Mouse (Mus musculus) limb, embryonic 10.5 days (tissue): ENCODE results near the gene Lrrc75a. TPM values are rescaled to one million over a fixed set of nuclear protein-coding genes. Genes with fewer than 3 reads are reported as not detected.
"Not testable (repeated sequence)": the region's sequence is repeated elsewhere in the genome, so short reads cannot be mapped to it uniquely, and the experiment has no call there.

Experiments
- DNase-seq: peaks from one replicate; pipeline ENCODE4 v3.0.0-alpha.2; 2017; ENCODE audit warnings: low spot score
- H3K27ac ChIP-seq: fragments of 300-500 bp; sonication (generic); 2 replicates; pipeline ENCODE4 v1.5.1; 2016; ENCODE audit warnings: mild to moderate bottlenecking
- H3K27me3 ChIP-seq: fragments of 300-500 bp; sonication (generic); 2 replicates; pipeline ENCODE4 v1.6.1; 2016; ENCODE audit warnings: low read depth, mild to moderate bottlenecking; ENCODE audit not compliant: poor library complexity, severe bottlenecking
- H3K36me3 ChIP-seq: fragments of 300-500 bp; sonication (generic); 2 replicates; pipeline ENCODE4 v1.6.1; 2016; ENCODE audit warnings: mild to moderate bottlenecking, moderate library complexity
- H3K4me1 ChIP-seq: fragments of 300-500 bp; sonication (generic); 2 replicates; pipeline ENCODE4 v1.6.1; 2016
- H3K4me3 ChIP-seq: fragments of 300-500 bp; sonication (generic); 2 replicates; pipeline ENCODE4 v1.5.1; 2016; ENCODE audit warnings: mild to moderate bottlenecking, moderate library complexity
- H3K9me3 ChIP-seq: fragments of 300-500 bp; sonication (generic); replicated peaks from 2 replicates; pipeline ENCODE4 v1.6.1; 2016; ENCODE audit warnings: mild to moderate bottlenecking
- WGBS: fragments of 180-500 bp; shearing (Covaris S2); methylation state at CpG from one replicate; pipeline ENCODE4 v1.1.7; 2016; 5-methylcytosine and 5-hydroxymethylcytosine counted together
- polyA plus RNA-seq: library from polyadenylated mRNA; unstranded; fragments of >200 nt; fragmentation: Nextera tagmentation; extraction: Ambion mirVana; gene quantifications from 2 replicates; pipeline ENCODE4 v1.2.1, GENCODE M21; 2016

The Lrrc75a gene
- polyA plus RNA-seq, 1 experiment from 2014 or later = 17.3 TPM

DNA sequence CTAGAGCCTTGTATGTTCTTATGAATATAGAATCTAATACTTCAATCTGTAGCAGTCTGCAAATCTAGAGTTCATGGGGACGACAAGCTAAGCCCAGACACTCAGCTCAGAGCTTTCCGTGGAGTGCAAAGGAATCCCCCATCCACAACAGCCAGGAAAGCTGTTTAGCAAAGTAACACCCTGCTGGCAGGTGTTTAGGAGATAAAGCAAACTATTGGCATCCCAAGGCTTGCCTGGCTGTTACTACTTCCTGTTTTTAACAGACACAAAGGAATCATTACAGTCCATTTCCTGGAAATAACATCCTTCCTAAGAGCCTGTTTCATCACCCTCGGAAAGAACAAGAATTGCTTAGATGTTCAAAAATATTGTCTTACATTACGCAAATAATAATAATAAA is 12.6 kb upstream of the Lrrc75a start:
- peaks cover 67% of the 10 kb centered on the region for H3K36me3 ChIP-seq
- H3K4me3 ChIP-seq = no peak overlapping the region
- no peak for DNase-seq
- no peaks in the 10 kb centered on the region for H3K4me1 ChIP-seq
- no peaks in the 10 kb centered on the region for H3K9me3 ChIP-seq
- WGBS = 66% methylated on average over 4 of the region's 4 CpGs
- no peaks in the 10 kb centered on the region for H3K27me3 ChIP-seq
- H3K27ac ChIP-seq = no peak overlapping the region

DNA sequence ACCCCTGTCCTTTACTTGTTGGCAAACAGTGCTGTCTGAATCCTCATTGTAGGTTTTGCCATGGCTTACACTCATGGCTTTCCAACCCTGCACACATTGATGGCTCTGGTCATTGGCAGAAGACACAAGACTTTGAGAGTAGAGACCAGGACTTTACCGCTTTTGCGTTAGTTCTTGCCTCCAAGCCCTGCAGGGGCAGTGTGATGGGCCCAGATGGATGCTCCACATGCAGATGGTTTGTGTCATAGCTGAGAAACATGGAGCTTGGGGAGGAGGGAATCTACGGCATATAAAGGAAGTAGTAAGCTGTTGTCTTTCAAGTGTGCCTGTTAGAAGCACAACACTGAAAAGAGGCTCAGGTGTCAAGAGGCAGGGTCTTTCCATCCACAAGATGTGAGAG is 3.8 kb upstream of the Lrrc75a start:
- Histone ChIP-seq H3K36me3 (peaks cover 64% of the 10 kb centered on the region), H3K9me3 (no peaks in the 10 kb centered on the region), H3K27ac (no peak overlapping the region), H3K4me3 (no peak overlapping the region), H3K27me3 (no peaks in the 10 kb centered on the region), H3K4me1 (peaks cover 28% of the 10 kb centered on the region)
- 98% methylated on average over 3 of the region's 3 CpGs for WGBS
- no peak for DNase-seq

DNA sequence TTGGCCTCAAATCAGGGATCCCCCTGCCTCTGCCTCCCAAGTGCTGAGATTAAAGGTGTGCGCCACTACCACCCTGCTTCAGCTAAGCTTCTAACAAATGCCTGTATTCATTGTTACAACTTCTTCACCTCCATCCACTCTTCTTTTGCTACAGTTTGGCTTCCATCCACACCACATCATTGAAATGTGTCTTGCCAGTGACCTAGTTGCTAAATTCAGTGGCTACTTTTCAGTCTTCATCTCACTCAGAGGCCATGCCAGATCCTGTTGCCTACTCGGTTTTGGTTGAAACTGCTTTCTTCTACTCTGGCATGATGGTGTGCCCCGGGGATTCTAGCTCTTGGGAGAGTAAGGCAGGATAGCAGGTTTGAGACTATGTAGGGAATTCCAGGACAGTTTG is 3.2 kb upstream of the Lrrc75a start:
- H3K27me3 ChIP-seq = no peaks in the 10 kb centered on the region
- H3K27ac ChIP-seq = no peak overlapping the region
- no peaks in the 10 kb centered on the region for H3K9me3 ChIP-seq
- peaks cover 59% of the 10 kb centered on the region for H3K36me3 ChIP-seq
- peaks cover 33% of the 10 kb centered on the region for H3K4me1 ChIP-seq
- WGBS = 91% methylated on average over 3 of the region's 3 CpGs
- no peak for DNase-seq
- H3K4me3 ChIP-seq = no peak overlapping the region

DNA sequence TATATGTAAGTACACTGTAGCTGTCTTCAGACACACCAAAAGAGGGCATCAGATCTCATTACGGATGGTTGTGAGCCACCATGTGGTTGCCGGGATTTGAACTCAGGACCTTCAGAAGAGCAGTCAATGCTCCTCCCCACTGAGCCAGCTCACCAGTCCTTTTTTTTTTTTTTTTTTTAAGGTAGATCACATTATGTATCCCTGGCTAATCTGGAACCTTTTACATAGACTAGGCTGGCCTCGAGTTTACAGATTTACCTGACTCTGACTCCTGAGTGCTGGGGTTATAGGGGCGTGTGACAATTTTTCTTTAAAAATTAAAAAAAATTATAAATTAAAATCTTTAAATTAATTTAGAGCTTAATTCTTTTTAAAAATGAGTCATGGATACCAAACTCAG is 1.5 kb upstream of the Lrrc75a start:
- not testable (repeated sequence) for H3K27ac ChIP-seq, DNase-seq, H3K9me3 ChIP-seq, H3K27me3 ChIP-seq
- WGBS = 91% methylated on average over 4 of the region's 4 CpGs
- H3K36me3 ChIP-seq = peaks cover 47% of the 10 kb centered on the region
- H3K4me3 ChIP-seq = peak overlapping the region; percentile 83
- peaks cover 49% of the 10 kb centered on the region for H3K4me1 ChIP-seq

DNA sequence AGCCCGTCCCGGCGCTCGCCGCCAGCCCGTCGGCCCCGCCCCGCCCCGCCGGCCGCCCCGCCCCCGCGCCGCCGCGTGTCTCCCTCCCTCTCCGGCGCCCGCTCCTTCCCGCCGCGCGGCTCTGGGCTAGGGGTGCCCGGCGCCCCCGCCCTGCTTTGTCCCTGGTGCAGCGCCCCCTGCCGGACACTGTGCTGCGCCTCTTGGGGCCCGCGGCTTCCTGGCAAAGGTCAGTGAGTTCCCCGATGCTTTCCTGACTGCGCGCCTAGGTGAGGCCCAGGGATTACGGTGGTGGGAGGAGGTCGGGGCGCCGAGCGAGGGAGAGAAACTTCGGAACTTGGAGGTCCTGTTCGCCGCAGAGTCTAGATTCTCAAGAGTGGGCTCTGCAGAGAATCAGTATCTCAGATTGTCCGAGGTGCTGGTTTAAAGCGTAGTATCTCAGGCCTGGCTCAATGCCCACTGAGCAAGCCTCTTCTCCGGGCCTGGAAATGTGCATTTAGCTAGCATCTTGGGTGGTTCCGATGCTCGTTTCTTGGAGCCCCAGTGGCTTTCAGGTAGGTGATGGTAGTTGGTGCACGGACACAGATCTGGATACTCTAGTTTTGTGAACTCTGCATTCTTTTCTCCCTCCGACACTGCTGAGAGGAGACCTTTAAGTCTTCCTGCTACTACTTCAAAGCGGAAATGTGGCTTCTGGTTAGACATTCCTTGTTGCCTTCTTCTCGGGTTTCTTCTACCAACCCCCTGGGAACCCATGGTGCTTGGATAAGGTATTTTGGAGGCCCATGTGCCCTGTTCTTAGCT is 468 bp upstream of the Lrrc75a start, which contains the start of gene Mmgt2:
TSS of gene Mmgt2 (plus strand) at position 74 of the 801 bp plus-strand sequence.
- WGBS = 1% methylated on average over 40 of the region's 53 CpGs

DNA sequence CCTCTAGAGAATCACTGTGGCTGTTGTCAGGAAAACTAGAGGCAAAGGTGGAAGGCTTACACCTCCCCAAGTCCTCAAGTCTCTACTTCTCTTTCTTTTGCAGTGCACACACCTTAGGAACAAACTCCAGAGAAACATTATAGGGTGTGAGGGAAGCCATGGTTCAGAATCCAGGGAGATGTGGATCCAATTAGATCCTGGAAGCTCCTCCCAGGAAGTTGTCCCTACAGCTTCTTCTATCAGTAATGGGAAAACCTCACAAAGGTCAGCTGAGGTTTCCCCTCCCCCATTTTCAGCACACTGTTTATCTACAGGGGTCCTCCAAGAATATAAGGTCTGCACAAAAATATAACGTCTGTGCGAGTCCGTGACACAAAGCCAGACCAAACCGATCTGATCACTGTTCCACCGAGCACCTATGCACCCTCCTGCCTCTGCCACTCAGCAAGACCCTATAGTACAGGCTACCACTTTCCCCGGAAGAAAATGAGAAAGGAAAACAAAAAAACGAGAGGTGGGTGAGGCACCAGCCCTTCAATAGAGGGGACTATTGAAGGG is 1.3 kb downstream of the Lrrc75a start:
- Histone ChIP-seq H3K4me1 (peaks cover 63% of the 10 kb centered on the region), H3K9me3 (no peaks in the 10 kb centered on the region), H3K4me3 (peak overlapping the region; percentile 83), H3K27me3 (no peaks in the 10 kb centered on the region), H3K36me3 (peaks cover 38% of the 10 kb centered on the region), H3K27ac (peak overlapping the region; percentile 95)
- DNase-seq = no peak
- 56% methylated on average over 7 of the region's 7 CpGs for WGBS

More for the DNA sequence above, 468 bp upstream of the Lrrc75a start, which contains the start of gene Mmgt2:
- DNase-seq = peak; percentile 100
- H3K4me3 ChIP-seq = peak within 1 kb of the TSS; percentile 83
- peaks cover 46% of the 10 kb centered on the region for H3K36me3 ChIP-seq
- H3K27me3 ChIP-seq = no peaks in the 10 kb centered on the region
- no peaks in the 10 kb centered on the region for H3K9me3 ChIP-seq
- H3K4me1 ChIP-seq = peaks cover 49% of the 10 kb centered on the region
- H3K27ac ChIP-seq = peak within 1 kb of the TSS; percentile 95

DNA sequence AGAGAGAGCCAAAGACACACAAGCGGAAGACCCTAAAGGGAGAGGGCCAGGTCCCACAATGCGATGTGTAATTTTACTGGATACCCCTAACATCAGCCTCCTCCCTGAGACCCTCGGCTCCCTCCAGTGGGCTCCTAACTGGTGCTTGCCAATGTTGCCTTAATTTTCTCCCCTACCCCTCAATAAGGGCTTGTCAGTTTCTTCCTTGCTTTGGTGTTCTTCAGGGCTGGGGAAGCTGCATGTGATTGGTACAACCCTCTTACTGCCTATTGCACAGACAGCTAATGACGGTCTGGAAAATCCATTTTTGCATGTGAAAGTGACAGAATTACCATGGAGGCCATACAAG is 1.9 kb downstream of the Lrrc75a start:
- DNase-seq = no peak
- H3K27ac ChIP-seq = peak overlapping the region; percentile 74
- peak overlapping the region; percentile 83 for H3K4me3 ChIP-seq
- H3K4me1 ChIP-seq = peaks cover 63% of the 10 kb centered on the region
- 70% methylated on average over 4 of the region's 4 CpGs for WGBS
- H3K27me3 ChIP-seq = no peaks in the 10 kb centered on the region
- H3K9me3 ChIP-seq = no peaks in the 10 kb centered on the region
- H3K36me3 ChIP-seq = peaks cover 32% of the 10 kb centered on the region

DNA sequence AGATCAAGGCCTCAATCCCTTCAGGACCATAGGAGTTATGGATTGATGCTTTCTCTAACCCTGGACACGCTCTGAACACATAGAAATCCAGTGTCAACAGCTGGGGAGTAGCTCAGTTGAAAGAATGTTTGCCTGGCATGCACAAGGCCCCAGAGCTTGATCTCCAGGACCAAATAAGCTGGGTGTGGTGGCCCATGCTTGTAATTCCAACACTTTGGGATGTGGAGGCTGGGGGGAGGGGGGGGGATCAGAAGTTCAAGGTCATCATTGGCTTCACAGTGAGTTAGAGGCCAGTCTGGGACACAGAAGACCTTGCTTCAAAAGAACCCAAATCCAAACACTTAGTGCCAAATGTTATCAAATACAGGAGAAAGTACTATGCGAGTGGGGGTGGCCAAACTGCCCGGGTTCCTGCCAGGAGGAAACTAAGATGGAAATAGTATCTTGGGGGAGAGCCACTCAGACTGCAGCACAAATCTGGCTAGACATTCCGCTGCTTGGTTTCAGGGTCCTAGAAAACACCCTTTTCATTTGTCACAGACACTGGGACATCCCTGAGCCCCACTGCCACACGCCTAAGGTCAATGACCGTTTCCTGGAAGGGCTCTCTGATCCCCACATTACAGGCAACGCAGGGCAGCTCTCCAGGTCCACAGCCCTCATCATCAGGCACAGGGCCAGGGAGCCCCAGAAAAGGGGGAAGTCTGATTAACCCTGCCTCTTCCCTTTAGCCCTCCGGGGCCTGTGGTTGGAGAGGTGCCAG is 2.4 kb downstream of the Lrrc75a start:
- no peak for DNase-seq
- H3K27me3 ChIP-seq = no peaks in the 10 kb centered on the region
- H3K4me3 ChIP-seq = peak overlapping the region; percentile 83
- H3K36me3 ChIP-seq = peaks cover 27% of the 10 kb centered on the region
- WGBS = 45% methylated on average over 8 of the region's 8 CpGs
- peaks cover 63% of the 10 kb centered on the region for H3K4me1 ChIP-seq
- H3K9me3 ChIP-seq = no peaks in the 10 kb centered on the region
- H3K27ac ChIP-seq = peak overlapping the region; percentile 74

DNA sequence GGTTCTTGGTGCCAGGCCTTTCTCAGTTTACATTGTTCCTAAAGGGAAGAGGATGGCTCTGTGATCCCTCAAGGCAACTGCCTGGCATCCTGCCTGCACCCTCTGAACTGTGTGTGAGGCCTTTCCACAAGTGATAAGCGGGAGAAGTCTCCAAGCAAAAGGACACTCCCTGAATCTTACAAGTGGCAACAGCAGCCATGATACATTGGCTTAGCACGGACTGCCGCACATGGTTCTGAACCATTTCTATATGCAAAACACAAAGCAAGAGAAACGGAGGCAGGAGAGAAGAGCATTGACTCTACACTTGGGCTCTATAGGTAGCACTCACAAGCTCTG is 3.0 kb downstream of the Lrrc75a start:
- H3K4me1 ChIP-seq = peaks cover 60% of the 10 kb centered on the region
- peak overlapping the region; percentile 74; the same call in 1 of the 2 replicates for H3K27ac ChIP-seq
- no peak for DNase-seq

DNA sequence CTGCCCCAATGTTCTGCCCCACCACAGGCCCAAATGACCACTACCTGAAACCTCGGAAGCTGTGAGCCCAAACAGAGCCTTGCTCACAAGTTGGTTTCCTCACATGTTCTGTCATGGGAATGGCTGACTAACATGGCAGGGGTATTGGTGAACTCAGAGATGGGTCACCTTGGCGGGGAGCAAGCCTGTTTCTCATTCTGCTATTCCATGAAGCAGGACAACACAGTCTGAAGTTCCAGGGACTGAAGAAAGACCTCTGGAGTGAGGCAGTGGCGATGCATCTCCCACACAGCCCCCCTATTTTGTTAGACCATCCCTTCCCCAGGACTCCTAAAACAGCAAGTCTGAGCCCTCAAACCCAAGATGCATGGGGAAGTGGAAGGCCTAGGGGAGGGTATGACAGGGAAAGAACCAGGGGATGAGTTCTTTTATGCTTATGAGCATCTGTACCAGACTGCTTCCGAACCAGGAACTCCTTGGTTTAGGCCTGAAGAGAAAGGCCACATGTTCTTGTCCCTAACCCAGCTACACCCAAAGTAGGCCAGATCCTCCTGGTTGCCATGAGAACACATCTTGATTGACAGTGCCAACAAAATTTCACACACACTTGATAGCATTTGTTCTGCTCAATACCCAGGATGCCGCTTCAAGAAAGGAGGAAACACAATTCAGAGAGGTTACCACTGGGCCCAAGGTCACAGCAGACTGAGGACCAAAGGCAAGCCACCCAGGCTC is 3.6 kb downstream of the Lrrc75a start:
- peaks cover 62% of the 10 kb centered on the region for H3K4me1 ChIP-seq
- peaks cover 30% of the 10 kb centered on the region for H3K36me3 ChIP-seq
- no peak overlapping the region for H3K4me3 ChIP-seq
- no peaks in the 10 kb centered on the region for H3K27me3 ChIP-seq
- no peaks in the 10 kb centered on the region for H3K9me3 ChIP-seq
- DNase-seq = no peak
- peak overlapping the region; percentile 74; the same call in 1 of the 2 replicates for H3K27ac ChIP-seq
- WGBS = 92% methylated on average over 5 of the region's 5 CpGs

More for the DNA sequence above, 3.0 kb downstream of the Lrrc75a start:
- peak overlapping the region; percentile 83; the same call in 1 of the 2 replicates for H3K4me3 ChIP-seq
- peaks cover 25% of the 10 kb centered on the region for H3K36me3 ChIP-seq
- 90% methylated on average over 4 of the region's 4 CpGs for WGBS
- no peaks in the 10 kb centered on the region for H3K9me3 ChIP-seq
- no peaks in the 10 kb centered on the region for H3K27me3 ChIP-seq

DNA sequence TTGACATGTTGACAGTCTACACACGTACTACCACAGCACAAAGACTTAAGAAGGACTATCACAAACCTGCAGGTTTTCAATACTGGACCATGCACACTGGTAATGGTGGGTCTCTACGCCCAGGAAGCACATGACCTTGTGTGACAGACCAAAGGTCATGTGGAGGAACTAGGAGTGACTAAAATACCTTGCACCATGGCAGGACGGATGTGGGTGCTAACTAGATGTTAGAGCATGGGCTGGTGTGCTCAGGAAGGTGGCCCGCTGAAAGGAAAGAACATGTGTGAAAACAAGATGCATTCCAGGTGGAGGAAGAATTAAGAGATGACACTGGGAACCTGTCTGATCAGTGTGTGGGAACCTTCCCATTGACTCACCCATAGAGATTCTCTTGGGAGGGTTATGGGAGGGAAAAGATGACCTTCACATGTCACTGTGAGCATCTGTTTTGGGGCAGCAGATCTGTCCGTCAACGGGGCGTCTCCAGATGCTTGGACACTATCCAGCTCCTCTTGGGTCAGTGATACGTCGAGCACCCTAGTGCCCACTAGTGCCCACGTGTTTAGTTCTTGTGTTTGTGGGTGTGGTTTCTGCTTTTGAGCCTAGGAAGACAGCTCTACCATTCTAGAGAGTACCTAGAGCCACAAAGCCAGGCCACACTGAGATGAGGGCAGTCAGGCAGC is 4.5 kb downstream of the Lrrc75a start:
- DNase-seq = no peak
- Histone ChIP-seq H3K36me3 (peaks cover 34% of the 10 kb centered on the region), H3K27me3 (no peaks in the 10 kb centered on the region), H3K9me3 (no peaks in the 10 kb centered on the region), H3K4me1 (peaks cover 54% of the 10 kb centered on the region), H3K27ac (no peak overlapping the region), H3K4me3 (no peak overlapping the region)
- WGBS = 89% methylated on average over 10 of the region's 10 CpGs

DNA sequence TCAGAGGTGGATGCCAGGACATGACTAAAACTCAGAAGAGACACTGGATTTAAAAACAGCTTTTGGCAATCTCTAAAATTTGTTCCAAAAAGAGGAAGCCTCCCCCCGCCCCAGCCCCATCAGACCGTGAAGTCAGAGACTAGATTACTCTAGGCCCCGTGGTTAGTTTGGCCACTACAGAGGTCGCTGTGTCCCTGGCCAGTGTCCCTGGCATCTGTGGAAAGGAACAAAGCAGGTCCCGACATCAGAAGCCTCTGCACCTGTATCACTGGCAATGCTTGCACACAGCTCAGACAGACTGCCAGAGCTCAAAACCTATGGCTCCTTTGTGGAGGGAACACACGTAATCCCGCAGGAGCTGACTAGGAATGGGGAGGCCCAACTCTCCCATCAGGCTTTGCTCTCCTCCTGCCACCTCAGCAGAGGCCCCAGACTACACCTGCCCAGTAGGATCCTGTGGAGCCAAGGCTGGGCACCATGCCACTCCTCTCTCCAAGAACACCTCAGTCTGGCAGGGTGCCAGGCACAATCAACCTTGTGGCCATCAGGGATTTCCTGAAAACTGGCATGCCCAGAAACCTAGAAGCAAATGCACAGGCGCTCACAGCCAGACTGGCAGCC is 5.2 kb downstream of the Lrrc75a start:
- peaks cover 34% of the 10 kb centered on the region for H3K36me3 ChIP-seq
- no peak for DNase-seq
- no peaks in the 10 kb centered on the region for H3K27me3 ChIP-seq
- H3K27ac ChIP-seq = no peak overlapping the region
- H3K4me3 ChIP-seq = no peak overlapping the region
- peaks cover 52% of the 10 kb centered on the region for H3K4me1 ChIP-seq
- H3K9me3 ChIP-seq = no peaks in the 10 kb centered on the region
- WGBS = 84% methylated on average over 8 of the region's 8 CpGs
